Mouse (Mus musculus) heart, adult 8-10 months (tissue): ENCODE results near the gene Pcdh7. TPM values are rescaled to one million over a fixed set of nuclear protein-coding genes. Genes with fewer than 3 reads are reported as not detected.

Experiments used
- DNase-seq: peaks from one replicate; pipeline ENCODE4 v3.0.0; 2022; ENCODE audit warnings: low spot score
- total RNA-seq, 4 experiments: library from RNA; stranded (reverse); gene quantifications; 2 replicates each; pipeline ENCODE4 v1.2.4; 2022

The Pcdh7 gene
- total RNA-seq, 4 experiments from 2014 or later: 92.5 to 103 (median 96.8) TPM

DNA sequence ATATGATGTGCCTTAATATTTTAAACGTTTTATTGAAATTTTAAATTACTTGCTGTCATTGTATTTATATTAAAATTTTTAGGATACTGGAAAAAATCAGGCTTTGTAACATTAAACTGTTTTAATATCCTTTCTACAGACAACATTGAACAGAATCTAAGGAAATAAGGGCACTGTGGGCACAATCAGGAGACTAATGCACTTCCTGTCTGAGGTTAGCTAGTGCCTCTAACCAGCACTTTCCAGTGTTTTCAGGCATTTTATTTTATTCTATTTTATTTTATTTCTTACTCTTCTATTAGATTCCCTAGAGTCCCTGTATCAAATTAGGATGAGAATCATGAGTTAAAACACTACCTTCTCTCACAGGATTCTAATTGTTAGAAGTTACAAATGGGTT, 28.1 kb downstream of the Pcdh7 start:
- no peak for DNase-seq

DNA sequence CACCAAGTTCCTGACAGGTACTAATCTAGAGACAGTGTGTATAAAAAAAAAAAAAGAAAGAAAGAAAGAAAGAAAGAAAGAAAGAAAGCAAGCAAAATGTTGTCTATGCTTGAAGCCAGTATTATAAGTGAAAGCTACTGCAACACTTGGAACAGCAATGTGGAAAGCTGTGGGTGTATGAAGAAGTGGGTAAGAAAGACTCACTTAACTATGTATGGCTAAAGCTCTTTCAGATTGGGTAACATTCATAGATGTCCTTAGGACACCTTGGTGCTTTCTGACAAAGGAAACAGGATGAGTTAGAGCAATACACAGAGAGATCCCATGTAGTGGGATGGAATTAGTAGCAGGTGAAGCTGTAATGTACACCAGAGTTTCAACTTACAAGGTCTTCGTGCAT, 32.6 kb downstream of the Pcdh7 start:
- no peak for DNase-seq

DNA sequence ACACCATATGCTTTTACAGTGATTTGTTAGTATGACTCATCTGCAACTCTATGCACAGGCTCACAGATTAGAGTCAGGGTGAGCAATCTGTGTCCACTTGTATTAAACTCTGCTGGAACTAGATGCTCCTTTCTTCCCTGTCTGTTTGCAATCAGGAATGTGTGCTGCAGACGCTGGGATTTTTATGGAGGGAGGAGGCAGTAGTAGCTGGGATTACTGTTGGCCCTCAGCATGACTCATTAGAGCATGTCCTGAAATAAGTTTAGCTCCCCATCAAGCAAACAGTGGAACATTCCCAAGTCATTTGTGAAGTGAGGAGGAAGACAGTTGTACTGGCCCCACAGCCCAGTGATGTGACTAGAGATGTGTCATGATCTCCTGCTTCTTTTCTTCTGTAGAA, 38.0 kb downstream of the Pcdh7 start:
- peak; percentile 55 for DNase-seq

DNA sequence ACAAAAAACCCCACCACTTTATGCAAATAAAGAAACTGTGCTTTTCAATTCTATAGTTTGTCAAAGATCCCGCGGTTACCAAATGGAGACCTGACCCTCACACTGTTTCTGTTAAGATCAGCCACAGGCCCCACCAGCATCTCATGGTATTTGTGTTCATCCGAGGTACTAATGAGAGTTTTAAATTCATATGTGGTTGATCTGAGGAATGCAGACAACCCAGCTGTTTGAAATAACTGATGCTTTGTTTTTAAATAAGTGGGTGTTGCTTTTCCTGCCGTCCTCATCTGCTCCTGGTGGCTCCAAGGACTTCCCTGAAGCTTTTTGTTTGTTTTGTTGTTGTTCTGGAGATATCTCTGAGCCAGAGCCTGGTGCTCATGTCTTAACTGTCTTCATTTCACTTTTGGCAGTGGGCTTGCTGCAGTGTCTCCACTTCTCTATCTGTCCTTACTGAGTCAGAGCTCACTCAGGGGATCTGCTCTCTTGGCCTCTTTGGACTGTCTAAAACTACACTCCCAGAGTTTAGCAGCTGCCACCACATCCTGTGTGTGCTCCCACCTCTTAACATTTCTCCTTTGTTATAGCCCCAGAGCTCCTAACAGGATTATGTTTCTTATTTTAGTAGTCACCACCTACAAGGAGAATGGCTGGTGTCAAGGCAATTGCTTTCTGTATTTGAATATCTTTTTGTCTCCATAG, 39.1 kb downstream of the Pcdh7 start:
- DNase-seq: peak; percentile 40

DNA sequence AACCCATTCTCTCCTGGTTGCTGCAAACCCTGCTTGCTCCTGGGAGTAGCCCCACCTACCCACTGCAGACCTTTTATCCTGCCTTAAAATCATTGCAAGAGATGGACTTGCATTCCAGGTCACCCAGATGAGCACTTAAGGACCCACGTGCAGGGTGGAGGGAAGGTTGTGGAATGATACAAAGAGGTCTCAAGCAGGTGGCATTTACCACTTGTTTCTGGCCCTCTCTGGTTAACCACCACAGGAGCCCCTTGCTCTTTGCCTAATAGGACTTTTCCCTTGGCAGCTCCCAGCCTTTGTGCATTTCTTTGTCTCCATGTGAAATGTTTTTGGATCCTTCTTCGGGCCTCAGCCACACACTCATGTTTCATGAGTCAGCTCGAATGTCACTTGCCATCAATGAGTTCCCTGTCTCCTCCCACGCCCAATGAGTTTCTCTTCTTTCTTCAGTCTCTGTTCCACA, 39.7 kb downstream of the Pcdh7 start:
- DNase-seq: no peak

DNA sequence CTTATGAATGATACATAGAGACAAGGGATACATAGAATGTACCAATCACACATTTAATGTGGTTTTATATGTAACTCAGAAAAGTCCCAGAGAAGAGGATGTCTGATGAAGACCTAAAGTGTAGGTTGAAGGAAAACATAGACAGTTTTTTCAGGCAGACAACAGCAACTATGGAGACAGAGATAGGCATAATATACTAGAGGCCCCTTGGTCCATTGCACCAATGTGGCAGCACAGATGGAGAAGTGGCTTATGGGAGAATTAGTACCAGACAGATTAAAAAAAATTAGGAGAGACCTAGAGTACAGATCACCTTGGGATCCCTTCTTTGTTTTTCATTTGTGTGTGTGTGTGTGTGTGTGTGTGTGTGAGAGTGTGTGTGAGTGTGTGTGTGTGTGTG, 41.2 kb downstream of the Pcdh7 start:
- no peak for DNase-seq

DNA sequence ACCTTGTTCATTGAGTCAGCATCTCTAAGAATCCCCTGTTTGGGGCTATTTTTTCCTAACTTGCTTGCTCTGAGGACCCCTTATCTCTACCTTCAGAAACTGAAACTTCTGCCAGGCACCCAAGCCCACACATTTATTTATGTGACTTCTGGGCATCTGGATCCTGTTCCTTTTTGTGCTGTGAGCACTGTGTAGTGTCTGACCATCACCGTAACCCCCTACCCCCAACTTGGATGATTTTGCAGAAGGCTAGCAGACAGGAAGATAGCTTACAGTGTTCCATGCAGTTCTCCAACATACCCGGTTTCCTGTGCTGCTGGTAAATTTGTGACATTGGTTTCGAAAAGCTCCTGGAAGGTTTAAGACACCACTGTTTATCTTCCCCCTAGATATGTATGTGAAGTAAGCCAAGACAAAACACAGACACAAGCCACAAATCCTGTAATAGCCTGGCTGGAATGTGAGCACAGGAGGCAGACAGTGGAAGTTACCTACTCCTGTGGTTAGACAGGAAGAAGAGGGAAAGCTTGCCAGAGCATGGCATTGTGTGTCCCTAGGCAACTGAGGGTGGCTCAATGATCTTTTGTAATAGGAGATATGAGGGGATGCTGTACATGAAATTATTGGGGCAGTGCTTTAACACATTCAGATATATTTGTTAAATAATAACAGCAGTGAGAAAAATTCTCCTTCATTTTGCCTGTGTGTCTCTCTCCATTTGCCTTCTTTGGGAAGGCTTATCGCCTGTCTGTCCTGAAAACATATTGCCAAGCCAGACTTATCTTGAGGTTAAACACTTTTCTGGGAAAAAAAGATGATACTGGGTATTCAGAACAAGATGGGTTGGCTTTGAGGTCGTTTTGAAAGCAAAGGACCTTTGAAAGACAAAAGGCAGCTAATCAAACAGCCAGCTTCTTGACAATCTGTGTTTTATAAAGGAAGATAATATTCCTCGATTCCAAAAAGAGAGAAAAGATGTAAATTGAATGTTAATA, 42.6 kb downstream of the Pcdh7 start:
- DNase-seq: no peak

DNA sequence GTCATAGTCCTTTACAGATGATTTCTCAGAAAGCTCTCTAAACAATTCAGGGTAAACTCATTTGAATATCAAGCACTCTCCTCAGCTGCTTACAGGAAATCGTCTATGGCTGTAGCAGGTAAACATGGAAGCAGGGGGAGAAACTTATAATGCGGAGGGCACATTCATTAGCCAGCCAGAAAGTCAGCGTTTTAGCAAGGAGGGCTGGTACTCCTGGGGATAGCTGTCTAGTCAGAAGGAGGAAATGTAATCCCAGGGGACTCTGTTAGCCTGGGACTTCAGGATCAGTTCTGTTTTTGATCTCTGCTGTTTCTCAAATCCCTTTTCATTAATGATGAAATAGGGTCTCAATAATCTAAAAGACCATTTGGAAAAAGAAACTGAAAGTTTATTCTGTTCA, 47.6 kb downstream of the Pcdh7 start:
- no peak for DNase-seq

DNA sequence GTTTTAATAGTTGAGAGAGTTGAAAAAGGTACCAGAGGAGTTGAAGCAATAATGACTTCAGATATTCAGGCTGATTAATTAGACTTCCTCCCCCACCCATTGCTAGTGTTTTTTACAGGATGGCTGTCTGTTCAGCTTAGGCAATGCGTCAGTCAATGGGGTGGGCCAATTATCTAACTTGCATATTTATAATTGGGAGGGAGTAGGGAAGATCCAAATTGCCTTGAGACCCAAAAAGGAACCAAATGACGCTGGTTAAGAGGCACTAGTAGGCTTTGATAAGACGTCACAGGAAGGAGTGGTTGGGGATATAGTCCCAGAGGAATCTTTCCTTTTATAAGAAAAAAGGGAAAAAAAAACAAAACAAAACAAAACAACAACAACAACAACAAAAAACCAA, 49.6 kb downstream of the Pcdh7 start:
- no peak for DNase-seq

DNA sequence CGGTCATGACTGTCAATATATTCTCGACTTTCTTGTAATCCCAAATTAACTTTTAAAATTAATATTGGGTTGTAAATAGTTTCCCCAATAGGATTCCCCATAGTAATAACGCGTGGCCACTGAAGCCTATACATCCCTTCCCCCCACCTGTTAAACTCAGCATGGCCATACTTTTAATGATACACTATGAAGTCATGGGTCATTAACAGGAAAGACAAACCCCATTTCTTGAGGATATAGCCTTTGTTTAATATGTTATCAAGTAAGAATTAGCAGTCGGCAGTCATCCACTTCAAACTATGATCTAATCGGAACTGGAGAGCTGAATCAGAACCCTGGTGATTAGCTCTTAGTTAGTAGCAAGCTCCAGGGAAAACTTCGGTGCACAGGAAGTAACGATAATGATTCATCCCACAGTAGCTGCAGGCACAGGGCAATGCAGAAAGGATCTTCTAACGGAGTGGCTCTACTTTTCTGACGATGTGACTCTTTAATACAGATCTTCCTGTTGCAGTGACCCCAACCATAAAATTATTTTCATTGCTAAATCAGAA, 50.8 kb downstream of the Pcdh7 start:
- no peak for DNase-seq

DNA sequence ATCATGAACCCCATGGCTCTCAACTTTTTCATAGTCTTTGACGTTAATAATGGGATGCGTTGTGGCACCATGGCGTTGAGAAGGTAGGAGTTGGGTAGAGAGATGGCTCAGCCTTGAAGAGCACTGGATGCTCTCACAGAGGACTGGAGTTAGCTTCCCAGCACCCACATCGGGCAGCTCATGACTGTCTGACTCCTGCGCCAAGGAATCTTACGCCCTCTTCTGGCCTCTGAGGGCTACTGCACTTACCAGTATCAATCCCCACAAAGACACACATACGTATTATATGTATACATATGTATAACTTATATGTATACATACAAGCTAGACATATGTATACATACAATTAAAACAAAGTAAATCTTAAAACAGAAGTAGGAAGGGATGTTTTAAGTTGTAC, 51.9 kb downstream of the Pcdh7 start:
- DNase-seq: no peak

DNA sequence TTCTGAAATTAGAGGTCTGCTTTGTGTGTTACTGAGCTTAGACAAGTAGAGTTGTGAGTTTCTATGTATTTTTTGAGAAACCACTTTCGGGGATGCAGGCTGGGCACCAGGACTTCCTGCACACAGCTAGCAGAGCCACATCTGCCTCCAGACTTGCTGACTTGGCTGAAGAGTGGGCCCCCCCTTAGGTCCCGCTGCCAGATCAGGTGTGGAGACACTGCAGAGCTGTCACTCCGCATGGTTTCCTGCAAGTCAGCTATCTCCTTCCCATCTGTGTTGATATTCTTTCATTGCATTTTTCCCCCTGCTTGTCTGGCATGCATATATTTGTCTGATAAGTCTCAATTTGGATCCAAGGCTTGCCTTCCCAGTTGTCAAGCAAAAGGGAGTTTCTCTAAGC, 52.6 kb downstream of the Pcdh7 start:
- DNase-seq: no peak

DNA sequence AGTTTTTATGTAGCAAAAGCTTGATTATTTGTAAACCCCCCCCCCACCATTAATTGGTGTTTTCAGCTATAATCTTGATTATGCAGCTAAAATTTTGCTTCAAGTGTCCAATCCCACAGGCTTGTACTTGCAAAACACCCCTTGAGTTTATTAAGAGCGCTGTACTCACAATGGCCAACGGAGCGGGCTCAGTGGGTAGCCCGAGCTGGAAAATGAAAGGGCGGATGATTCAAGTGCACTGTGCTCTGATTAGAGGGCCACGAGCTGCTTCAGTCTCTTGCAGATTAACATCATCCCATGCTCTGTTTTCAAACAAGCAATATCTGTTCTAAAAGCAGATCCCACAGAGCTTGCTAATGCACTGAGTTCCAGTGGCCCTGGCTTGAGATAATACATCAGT, 53.4 kb downstream of the Pcdh7 start:
- no peak for DNase-seq

DNA sequence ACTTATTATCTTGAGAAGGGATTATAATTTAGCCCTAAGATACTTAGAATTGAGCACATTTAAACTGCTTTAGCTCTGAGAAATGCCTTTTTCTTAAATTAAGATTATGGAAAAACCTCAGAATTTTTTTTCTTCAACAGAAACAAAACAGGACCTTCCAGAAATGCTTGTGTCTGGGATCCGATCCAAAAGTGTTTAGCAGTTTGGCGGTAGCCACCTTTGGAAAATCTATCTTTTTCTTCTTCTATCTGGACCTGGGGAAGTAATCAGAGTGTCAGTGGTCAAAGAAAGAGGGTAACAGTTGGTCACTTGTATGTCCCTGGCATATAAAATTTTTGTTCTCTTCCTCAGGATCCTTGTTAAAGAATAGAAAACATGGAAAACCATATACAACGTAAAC, 54.9 kb downstream of the Pcdh7 start:
- DNase-seq: no peak

DNA sequence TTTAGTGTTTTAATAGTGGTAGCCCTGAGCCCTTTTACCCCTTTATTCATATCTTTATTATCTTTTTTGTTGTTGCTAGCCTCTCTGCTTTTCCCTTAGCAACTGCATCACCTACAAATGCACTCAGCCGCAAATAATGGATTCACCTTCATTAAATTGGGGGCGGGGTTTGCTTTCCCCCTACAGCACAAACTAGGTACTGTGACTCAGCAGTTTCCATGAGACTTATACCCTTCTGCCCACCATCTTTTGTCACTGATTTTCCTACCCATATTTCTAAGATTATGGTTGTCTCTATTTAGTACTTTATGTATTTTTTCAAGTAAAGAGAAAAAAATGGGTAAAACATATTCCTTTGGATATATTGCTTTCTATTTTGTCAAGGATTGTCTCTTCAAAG, 56.7 kb downstream of the Pcdh7 start:
- no peak for DNase-seq

DNA sequence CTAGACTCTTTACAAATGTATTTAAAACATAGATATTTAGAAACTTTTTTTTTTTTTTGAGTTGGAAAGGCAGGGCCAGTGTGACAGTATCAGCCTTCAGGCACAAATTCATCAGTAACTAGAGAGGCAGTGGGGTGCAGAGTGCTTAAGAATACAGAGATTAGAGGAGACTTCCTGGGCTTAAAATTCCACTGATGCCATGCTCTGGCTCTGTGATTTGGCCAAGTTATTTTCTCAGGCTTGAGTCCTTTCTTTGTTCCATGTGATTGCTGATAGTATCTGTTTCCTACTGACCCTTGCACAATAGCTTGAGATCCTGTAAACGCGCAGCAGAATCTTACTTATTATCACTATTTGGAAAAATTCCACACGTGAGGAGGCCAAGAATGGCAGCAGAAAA, 60.3 kb downstream of the Pcdh7 start:
- DNase-seq: no peak

DNA sequence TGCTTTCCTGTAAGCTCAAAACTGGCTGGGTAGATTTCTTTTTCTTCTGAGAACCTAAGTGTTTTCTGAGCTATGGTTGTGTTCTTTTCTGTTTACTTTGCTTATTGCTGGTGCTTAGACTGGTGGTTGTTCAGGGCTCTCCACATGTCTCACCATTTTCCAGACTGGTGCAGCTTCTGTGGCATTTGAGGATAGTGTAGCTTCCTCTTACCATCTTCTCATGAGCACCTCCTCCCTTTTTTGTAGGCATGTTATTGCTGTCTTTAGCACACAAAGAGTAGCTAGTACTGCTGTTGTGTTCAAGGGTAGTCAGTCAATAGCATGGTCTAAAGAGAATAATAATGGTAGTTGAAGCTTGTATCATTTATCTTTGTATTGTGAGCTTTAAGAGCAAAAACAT, 62.2 kb downstream of the Pcdh7 start:
- DNase-seq: no peak

DNA sequence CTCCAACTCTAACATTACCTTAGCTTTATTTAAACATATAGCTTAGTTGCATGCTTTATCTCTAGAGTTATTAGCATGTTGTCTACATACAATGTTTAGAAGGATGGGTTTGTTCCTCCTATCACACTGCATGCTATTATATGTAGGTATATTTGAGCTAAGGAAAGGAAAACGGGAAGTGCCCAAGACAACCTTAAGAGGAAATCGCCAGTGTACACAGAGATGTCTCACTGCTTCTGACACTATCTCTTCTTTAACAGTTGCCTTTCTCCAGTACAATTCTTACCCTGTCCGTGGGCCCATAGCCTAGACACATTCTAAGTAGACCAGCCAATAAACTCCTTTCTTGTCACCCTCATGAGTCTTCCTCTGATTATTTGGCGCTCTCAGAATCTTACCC, 62.8 kb downstream of the Pcdh7 start:
- no peak for DNase-seq

DNA sequence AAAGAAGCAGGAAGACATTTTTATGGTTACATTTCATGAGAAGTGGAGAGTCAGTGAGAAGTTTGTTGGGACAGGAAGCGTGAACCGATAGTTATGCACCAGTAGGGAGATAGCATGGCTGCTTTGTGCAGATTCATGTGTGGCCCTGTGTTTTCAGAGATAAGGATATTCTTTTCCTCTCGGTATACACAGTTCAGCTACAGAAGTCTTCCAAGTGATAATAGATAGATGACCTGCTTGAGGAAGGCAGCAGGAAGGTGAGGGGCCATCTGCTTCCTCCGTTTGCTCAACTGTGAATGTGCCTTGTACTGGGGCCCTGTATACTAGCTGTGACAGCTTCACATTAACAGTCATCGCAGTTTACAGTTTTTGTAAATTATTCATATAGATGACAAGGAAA, 64.2 kb downstream of the Pcdh7 start:
- DNase-seq: no peak

DNA sequence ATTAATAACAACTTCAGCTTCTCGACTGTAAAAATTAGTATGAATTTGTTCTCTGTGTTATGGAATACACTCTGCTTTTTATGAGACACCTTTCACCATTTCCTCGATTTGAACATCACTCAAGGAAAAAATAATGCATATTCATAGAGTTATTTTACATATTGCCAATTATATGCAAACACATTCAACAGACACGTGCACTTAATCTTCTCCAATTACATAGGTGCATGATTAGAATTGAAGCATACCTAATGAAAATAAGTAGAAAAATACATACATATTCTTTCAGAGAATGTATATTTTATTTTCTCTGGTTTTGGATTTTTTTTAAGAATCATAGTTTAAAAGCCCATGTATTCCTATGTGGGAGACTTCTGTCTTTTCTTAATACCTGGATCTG, 64.8 kb downstream of the Pcdh7 start:
- no peak for DNase-seq

DNA sequence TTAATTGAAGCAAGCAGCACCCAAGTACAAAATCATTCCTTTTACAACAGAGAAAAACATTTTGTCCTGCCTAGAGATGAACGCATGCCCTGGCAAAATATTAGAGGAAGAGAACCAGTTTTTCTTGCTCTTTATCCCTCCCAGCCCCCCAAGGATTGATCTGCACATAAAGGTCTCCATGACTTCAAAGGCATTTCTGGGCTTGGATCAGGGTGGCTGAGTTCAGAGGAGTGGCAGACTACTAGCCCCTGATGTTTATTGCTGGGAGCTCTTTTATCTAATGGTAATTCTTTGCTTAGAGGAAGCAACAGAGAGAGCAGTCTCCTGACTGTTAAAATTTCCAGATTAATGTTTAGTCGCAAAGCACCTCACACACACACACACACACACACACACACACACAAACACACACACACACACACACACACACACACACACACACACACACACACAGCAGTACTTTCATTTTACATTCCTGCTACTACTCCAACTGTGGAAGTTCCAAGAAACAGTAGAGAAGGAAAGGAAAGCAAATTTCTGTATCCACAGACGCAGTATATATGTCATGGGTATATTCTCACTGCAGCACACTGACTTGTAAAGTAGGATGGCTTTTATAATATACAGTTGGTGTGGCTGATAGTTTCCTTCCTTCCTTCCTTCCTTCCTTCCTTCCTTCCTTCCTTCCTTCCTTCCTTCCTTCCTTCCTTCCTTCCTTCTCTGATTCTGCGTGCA, 71.2 kb downstream of the Pcdh7 start:
- DNase-seq: no peak

DNA sequence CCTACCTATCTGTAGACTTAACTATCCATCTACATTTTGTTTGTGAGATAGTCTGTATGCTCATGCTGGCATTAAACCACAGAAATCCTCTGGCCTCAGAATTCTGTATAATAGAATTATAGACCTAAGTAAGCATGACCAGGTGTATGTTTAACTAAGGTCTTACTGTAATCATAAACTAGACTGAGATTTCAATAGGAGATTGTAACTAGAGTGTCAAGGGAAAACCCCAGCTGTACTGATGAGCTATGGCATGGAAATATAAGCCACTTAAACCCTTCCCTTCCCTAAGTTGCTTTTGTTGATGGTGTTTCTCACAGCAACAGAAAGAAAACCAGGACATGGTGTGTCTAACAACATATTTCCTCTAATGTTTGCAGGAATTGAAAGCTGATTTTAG, 78.6 kb downstream of the Pcdh7 start:
- no peak for DNase-seq
